ENCODE assay signal across 9 mouse cellular contexts in the genomic region with DNA sequence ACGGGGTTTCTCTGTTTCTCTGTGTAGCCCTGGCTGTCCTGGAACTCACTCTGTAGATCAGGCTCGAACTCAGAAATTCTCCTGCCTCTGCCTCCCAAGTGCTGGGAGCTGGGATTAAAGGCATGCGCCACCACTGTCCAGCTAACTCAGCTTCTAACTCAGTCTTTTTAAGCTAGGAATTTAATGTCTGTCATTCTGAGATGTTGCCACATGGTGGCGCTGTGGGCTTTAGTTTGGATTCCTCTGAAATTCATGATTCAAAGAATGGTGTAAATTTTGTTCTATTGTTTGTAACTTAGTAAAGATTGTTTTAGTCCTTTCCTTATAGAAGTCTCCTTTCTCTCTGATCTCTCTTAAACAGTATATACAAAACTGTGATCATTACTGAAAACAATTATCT. TPM values are rescaled to one million over a fixed set of nuclear protein-coding genes. Genes with fewer than 3 reads are reported as not detected.
A peak's percentile ranks its signal among the peaks of the same experiment; 100 is the strongest.
DNase-seq lines count a peak whose midpoint lies in the region; ATAC-seq and TF ChIP-seq lines count a peak whose summit lies in the region.
"Had no signal": no experiment of that assay in that cellular context is flagged by ENCODE, and none has a peak within 500 bp of the region (broad histone marks: within the 10 kb centered on the region; RNA-seq: fewer than 3 reads in every experiment).

No protein-coding gene starts in this region.

- H3K4me1 ChIP-seq in lung, adult 2 months (ENCODE audit: control insufficient read depth, insufficient read depth, low read length), result no peaks in the 10 kb centered on the region
- no peaks in the 10 kb centered on the region for H3K4me1 ChIP-seq in lung, postnatal 0 days (ENCODE audit: insufficient read depth, low read depth, low read length)
- H3K4me1 ChIP-seq: heart, embryonic 13.5 days had no signal

- no peak for TF ChIP-seq EP300 in lung, postnatal 0 days (IDR thresholded peaks at IDR 0.05)

- no peak overlapping the region for H3K4me3 ChIP-seq in lung, adult 2 months (replicated peaks; ENCODE audit: extremely low read depth, low read depth, low read length)
- H3K4me3 ChIP-seq in lung, postnatal 0 days (ENCODE audit: low read depth, low read length), result no peak overlapping the region
- H3K4me3 ChIP-seq: heart, embryonic 13.5 days had no signal

- H3K36me3 ChIP-seq in lung, postnatal 0 days (ENCODE audit: insufficient read depth, low read length), result no peaks in the 10 kb centered on the region
- H3K36me3 ChIP-seq: heart, embryonic 13.5 days had no signal

- 0 out of 2 replicates have a peak, but pooled peaks have one; percentile 6 for TF ChIP-seq CTCF in lung, adult 2 months (IDR thresholded peaks at IDR 0.05; ENCODE audit: insufficient read depth, low read length)
- peak; percentile 62 for TF ChIP-seq CTCF in lung, postnatal 0 days (IDR thresholded peaks at IDR 0.05)

- H3K9me3 ChIP-seq in lung, postnatal 0 days (ENCODE audit: low read length), result no peaks in the 10 kb centered on the region
- H3K9me3 ChIP-seq: heart, embryonic 13.5 days had no signal

- H3K27me3 ChIP-seq in lung, postnatal 0 days (replicated peaks; ENCODE audit: insufficient read depth, low read length), result no peaks in the 10 kb centered on the region

- no peak for TF ChIP-seq POLR2A in lung, adult 2 months (IDR thresholded peaks at IDR 0.05; ENCODE audit: borderline replicate concordance, extremely low read depth, low read depth, low read length)

- DNase-seq in adrenal gland, adult (ENCODE audit: inconsistent age in 2 of 2, low spot score in 1 of 2), result peak; percentile 24 to 43
- no peak for DNase-seq in adrenal gland, adult 8-10 months
- peak; percentile 31 for DNase-seq in lung, adult 2 months
- DNase-seq in lung, postnatal 25 days (ENCODE audit: low spot score), result no peak
- DNase-seq in cerebellum, adult 18-20 months, result peak; percentile 21 to 31
- DNase-seq in kidney, postnatal 10 days, result peak; percentile 63
- DNase-seq in lung, postnatal 0 days (ENCODE audit: low spot score), result peak; percentile 39
- DNase-seq in thymus, postnatal 14 days, result peak; percentile 40

- no peak overlapping the region for H3K4me2 ChIP-seq in lung, postnatal 0 days (replicated peaks; ENCODE audit: low read depth, low read length)
- H3K4me2 ChIP-seq: heart, embryonic 13.5 days had no signal

- no peak overlapping the region for H3K9ac ChIP-seq in lung, postnatal 0 days (replicated peaks; ENCODE audit: low read depth)
- H3K9ac ChIP-seq: heart, embryonic 13.5 days had no signal

- no peak for ATAC-seq in lung, postnatal 0 days

- no peak overlapping the region for H3K27ac ChIP-seq in lung, postnatal 0 days (ENCODE audit: low read length)
- H3K27ac ChIP-seq: heart, embryonic 13.5 days had no signal

- 45% methylated on average over 4 of the region's 4 CpGs for WGBS in lung, adult 2 months
- 37% methylated on average over 4 of the region's 4 CpGs for WGBS in lung, postnatal 0 days

RNA-seq across cellular contexts. Expression of a gene that starts 39.1 kb away (rescaled TPM):
- total RNA-seq in adrenal gland, adult 8-10 months (2022), result 10 to 100 TPM; 10.3 to 19.5 (median 15.1) TPM
- polyA plus RNA-seq in lung, adult 2 months (2012; rRNA removed), result 1.4 and 1.6 TPM in 2 replicates
- 1.0 and 1.1 TPM in 2 replicates for polyA plus RNA-seq in lung, postnatal 0 days (2015; fragmentation: Nextera tagmentation; extraction: Ambion mirVana)

RNA-seq across cellular contexts. Expression of a gene that starts 49.4 kb away (rescaled TPM):
- total RNA-seq in adrenal gland, adult 8-10 months (2022), result 10 to 100 TPM; 10.4 to 14.3 (median 12.4) TPM
- 3.7 and 4.9 TPM in 2 replicates for polyA plus RNA-seq in lung, adult 2 months (2012; rRNA removed)
- polyA plus RNA-seq in lung, postnatal 0 days (2015; fragmentation: Nextera tagmentation; extraction: Ambion mirVana), result 1.8 and 1.9 TPM in 2 replicates

Comparison
In these comparisons a context has a peak if more than half of its experiments do, and no peak if none do; other contexts are left out.
1. DNase-seq: peak in adrenal gland, adult (2 of 2), lung, adult 2 months (single experiment), cerebellum, adult 18-20 months (2 of 2), kidney, postnatal 10 days (single experiment), lung, postnatal 0 days (single experiment) and thymus, postnatal 14 days (single experiment); none in adrenal gland, adult 8-10 months (single experiment) and lung, postnatal 25 days (single experiment).